Mouse (Mus musculus) midbrain, embryonic 10.5 days (tissue): ENCODE data around the gene Gm49721. TPM values are rescaled to one million over a fixed set of nuclear protein-coding genes. Genes with fewer than 3 reads are reported as not detected.
"Not testable (repeated sequence)": the region's sequence is repeated elsewhere in the genome, so short reads cannot be mapped to it uniquely, and the experiment has no call there.

Experiments
- DNase-seq: peaks from one replicate; pipeline ENCODE4 v3.0.0-alpha.2; 2017; ENCODE audit warnings: low spot score
- H3K27ac ChIP-seq: fragments of 300-500 bp; sonication (generic); replicated peaks from 2 replicates; pipeline ENCODE4 v1.5.1; 2016; ENCODE audit warnings: mild to moderate bottlenecking
- H3K27me3 ChIP-seq: fragments of 300-500 bp; sonication (generic); 2 replicates; pipeline ENCODE4 v1.6.1; 2016; ENCODE audit warnings: low read depth, mild to moderate bottlenecking; ENCODE audit not compliant: poor library complexity, severe bottlenecking
- H3K36me3 ChIP-seq: fragments of 300-500 bp; sonication (generic); 2 replicates; pipeline ENCODE4 v1.6.1; 2016; ENCODE audit warnings: mild to moderate bottlenecking, moderate library complexity
- H3K4me1 ChIP-seq: fragments of 300-500 bp; sonication (generic); 2 replicates; pipeline ENCODE4 v1.6.1; 2016
- H3K4me3 ChIP-seq: fragments of 300-500 bp; sonication (generic); 2 replicates; pipeline ENCODE4 v1.5.1; 2016; ENCODE audit warnings: mild to moderate bottlenecking, moderate library complexity
- H3K9me3 ChIP-seq: fragments of 300-500 bp; sonication (generic); replicated peaks from 2 replicates; pipeline ENCODE4 v1.6.1; 2016; ENCODE audit warnings: mild to moderate bottlenecking
- WGBS: fragments of 180-500 bp; shearing (Covaris S2); methylation state at CpG from one replicate; pipeline ENCODE4 v1.1.7; 2016; 5-methylcytosine and 5-hydroxymethylcytosine counted together
- polyA plus RNA-seq: library from polyadenylated mRNA; unstranded; fragments of >200 nt; fragmentation: Nextera tagmentation; extraction: Ambion mirVana; gene quantifications from 2 replicates; pipeline ENCODE4 v1.2.1, GENCODE M21; 2016

The Gm49721 gene
- polyA plus RNA-seq, 1 experiment from 2014 or later, result 0.32 TPM

DNA sequence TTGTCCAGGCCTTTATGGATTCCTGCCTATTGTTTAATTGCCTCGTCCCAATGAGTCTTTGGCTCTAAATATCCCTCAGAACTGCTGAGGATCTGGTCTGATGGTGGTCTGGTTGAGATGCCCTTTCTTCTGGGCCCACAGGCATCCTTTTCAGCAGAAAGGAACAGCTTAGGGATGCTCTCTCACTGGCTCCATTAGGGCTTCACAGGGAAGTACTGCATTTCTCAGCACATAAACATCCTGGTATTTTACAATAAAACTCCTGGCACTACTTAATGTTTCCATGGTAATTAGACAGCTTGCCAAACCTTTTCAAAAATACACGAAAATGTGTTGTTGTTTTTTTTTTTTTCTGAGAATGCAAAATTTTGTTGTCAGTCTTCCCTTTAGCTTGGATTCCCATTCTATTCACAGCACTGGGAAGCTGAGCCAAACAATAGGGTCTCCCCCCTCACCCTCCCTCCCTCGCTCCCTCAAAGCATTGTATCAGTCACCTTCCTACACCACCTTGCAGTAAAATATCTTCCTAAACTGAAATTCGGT lies 90.4 kb downstream of the Gm49721 start:
- H3K4me3 ChIP-seq, DNase-seq, H3K9me3 ChIP-seq, H3K4me1 ChIP-seq, H3K27me3 ChIP-seq, H3K36me3 ChIP-seq, H3K27ac ChIP-seq: not testable (repeated sequence)
- 46% methylated on average over 3 of the region's 4 CpGs for WGBS

DNA sequence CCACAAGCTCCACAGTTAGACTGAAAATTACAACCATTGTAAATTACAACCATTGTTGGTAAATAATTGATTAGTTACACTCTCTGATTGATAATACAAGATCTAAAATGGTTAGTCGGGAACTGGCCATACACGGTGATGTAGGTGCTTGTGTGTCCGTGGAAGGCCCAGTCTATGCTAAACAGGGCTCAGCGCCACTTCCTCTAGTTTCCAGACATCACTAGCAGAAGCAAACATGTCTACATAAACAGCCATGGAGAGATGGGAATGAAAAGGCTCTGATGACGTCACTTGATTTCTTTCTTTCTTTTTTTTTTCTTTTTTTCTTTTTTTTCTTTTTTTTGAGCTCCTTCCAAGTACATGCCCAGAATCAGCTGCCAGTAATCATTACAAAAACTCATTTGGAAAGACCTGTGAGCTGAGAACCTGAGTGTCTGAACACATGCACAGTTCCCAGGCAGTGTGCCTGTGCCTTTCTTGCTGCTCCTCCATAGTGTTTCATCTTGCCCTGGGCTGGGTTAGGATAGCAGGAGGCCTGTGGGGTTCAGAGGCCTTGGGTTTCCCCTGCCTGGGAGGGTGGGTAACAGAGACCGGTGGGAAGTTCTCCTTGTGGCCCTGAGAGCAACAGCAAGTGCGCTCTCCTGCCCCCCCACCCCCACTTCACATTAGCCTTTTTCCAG lies 91.0 kb downstream of the Gm49721 start:
- H3K36me3 ChIP-seq, H3K27me3 ChIP-seq, DNase-seq, H3K27ac ChIP-seq, H3K4me1 ChIP-seq, H3K4me3 ChIP-seq, H3K9me3 ChIP-seq: not testable (repeated sequence)
- 88% methylated on average over 4 of the region's 7 CpGs for WGBS

DNA sequence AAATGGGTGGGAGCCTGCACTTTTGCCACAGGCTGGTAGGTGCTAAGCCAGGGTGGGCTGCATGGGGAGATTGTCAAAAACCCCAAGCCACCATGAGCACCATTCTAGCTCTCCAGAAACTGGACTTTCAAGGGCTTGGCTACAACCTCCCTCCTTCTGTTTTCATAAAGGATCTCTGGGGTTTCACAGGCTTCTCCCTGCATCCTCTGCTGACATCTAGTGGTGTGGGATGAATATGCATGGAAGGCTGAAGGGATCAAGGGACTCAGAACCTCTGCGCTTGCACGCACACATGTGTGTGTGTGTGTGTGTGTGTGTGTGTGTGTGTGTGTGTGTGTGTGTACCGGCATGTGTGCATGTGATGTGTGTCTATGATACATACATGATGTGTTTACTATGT lies 95.8 kb downstream of the Gm49721 start:
- H3K9me3 ChIP-seq, H3K36me3 ChIP-seq, H3K4me3 ChIP-seq, H3K27ac ChIP-seq, H3K4me1 ChIP-seq, H3K27me3 ChIP-seq: not testable (repeated sequence)
- WGBS, result 50% methylated on average over 3 of the region's 3 CpGs
- DNase-seq, result peak; percentile 34

DNA sequence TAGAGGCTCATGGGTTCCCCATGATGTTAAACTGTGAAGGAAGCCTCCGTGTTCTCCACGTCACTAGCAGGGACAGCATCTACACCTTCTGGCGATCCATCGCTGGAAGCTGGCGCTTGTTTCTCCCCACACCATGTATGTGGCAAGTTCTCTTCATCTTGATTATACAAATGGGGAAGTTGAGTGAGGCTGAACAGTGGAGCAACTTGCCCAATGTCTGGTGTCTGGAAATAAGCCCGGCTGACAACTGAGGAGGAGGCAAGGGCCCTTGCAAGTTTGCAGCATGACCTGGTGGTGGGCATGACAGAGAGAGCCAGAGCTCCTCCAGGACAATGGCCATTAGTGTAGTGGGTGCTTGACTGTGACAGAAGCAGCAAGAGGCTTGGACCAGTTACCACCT lies 96.8 kb downstream of the Gm49721 start:
- H3K9me3 ChIP-seq, H3K27me3 ChIP-seq, H3K4me1 ChIP-seq, H3K4me3 ChIP-seq, DNase-seq, H3K27ac ChIP-seq, H3K36me3 ChIP-seq: not testable (repeated sequence)
- WGBS, result 94% methylated on average over 5 of the region's 6 CpGs

DNA sequence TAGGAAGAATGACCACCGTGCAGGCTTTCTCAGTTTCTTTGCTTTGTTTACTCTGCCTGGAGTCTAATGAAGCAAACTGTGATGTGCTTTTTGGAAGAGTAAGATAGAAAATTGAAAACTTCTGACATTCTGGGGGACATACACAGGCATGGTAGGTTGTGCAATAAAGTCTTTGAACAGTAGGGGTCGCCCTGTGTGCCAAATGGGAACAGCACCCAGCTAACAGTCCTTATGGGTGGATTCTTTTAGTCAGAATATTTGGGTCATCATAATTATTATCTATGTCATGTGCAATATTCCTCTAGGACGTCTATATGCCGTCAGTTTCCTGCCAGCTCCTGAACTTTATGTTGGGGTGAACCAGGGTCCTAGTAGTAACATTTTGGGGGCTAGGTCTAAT lies 100.9 kb downstream of the Gm49721 start:
- not testable (repeated sequence) for H3K27ac ChIP-seq, H3K9me3 ChIP-seq, H3K27me3 ChIP-seq, H3K4me3 ChIP-seq, DNase-seq, H3K36me3 ChIP-seq, H3K4me1 ChIP-seq
- 0% methylated on average over 1 of the region's 4 CpGs for whole genome bisulfite sequencing

DNA sequence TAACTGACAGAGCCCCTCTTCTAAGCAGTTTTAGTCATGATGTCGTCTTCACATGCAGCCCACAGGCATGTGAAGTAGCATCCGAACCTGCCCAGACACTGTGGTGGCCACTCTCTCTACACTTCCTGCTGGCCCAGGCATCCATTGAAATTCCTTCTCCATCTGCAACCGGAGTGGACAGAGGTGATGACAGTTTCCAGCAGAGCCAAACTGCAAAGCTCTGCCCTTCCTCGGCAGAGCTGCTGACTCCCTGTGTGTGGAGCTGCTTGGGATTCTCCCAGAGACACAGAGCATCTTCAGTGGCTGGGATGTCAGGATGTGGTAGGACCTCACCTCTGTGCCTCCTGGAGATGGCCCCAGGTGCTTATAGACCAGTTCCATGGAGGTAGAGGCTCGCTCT lies 105.8 kb downstream of the Gm49721 start:
- not testable (repeated sequence) for H3K36me3 ChIP-seq, H3K27ac ChIP-seq, H3K9me3 ChIP-seq, DNase-seq, H3K4me3 ChIP-seq, H3K27me3 ChIP-seq, H3K4me1 ChIP-seq
- WGBS, result no CpG with 5 or more reads among the region's 5 CpGs

DNA sequence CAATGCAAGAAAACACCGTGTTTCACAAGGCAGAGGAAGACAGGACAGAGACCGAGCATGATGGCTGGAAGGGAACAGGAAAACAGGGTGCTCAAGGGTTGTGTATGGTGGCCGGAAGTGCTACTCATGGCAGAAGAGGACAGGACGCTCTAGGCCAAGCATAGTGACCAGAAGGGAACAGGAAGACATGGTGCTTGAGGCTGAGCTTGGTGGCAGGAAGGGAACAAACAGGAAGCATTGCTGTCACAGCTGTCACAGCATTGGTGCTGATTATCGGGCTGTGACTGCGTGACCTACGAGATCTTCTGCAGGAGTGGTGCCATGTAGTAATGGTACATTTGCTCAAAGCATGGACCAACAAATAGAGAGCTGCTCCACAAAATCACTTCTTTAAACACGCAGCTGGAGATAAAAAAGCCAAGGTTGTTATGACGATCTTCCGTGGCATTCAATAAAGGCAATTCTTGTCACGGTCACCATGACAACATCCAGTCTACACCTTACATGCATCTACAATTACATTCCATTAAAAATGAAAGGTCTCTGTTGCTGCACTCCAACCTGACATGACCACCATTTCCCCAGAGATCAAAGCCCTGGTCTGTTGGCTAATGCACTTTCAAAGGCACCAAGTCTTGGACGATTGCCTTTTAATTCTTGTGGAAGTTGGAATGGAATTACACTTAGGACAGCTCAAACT lies 106.9 kb downstream of the Gm49721 start:
- H3K36me3 ChIP-seq, H3K4me3 ChIP-seq, DNase-seq, H3K4me1 ChIP-seq, H3K27ac ChIP-seq, H3K27me3 ChIP-seq, H3K9me3 ChIP-seq: not testable (repeated sequence)
- WGBS, result no CpG with 5 or more reads among the region's 12 CpGs

DNA sequence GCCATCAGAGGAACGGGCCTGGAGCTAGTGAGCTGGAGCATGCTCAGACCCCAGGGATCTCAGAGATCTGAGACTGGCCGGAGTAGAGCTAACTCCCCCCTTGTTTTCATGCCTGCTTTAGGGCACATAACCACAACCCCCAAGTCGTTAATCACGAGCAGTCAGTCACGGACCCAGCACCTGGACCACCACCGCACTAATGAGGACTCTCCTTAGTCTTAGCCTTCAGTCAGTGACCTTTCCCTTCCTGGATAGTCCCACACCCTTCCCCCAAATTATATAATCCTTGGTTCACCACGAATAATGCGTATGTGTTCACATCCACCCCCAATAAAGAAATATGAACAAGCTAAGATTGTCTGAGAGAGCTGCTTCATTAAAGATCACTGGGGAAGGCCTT lies 108.1 kb downstream of the Gm49721 start:
- H3K27ac ChIP-seq, H3K4me1 ChIP-seq, H3K36me3 ChIP-seq, H3K9me3 ChIP-seq, DNase-seq, H3K27me3 ChIP-seq, H3K4me3 ChIP-seq: not testable (repeated sequence)
- 89% methylated on average over 6 of the region's 8 CpGs for WGBS

Other genes starting within 250 kb of the Gm49721 start
- 54.9 and 56.7 TPM in 2 replicates for gene Ezr, start 196.1 kb upstream of the Gm49721 start, polyA plus RNA-seq
- gene Rsph3b, start 30.2 kb upstream of the Gm49721 start, polyA plus RNA-seq, result 41.6 and 42.6 TPM in 2 replicates
- 51.2 and 53.2 TPM in 2 replicates for gene Tagap1, start 17.7 kb upstream of the Gm49721 start, polyA plus RNA-seq
- 128 TPM in 2 replicates for gene Rnaset2b, start 8.3 kb upstream of the Gm49721 start, polyA plus RNA-seq
- not detected in 2 replicates for gene Gm1604a, start 46.7 kb downstream of the Gm49721 start, polyA plus RNA-seq
- 21.4 and 24.4 TPM in 2 replicates for gene Rps6ka2, start 191.2 kb downstream of the Gm49721 start, polyA plus RNA-seq